Mouse (Mus musculus): ENCODE results near the gene Zfp384.
"Not testable (repeated sequence)": the region's sequence is repeated elsewhere in the genome, so short reads cannot be mapped to it uniquely, and the experiment has no call there.

The Zfp384 gene

GRCm38 (mm10) chr6:125030532-125030931 lies 21.6 kb downstream of the Zfp384 start:
- DNase-seq, result not testable (repeated sequence)

- no peak for DNase-seq
Observed at GRCm38 (mm10) chr6:125031604-125032003, 22.7 kb downstream of the Zfp384 start.

- no peak for DNase-seq
Observed at GRCm38 (mm10) chr6:125038666-125039065, 29.7 kb downstream of the Zfp384 start.

GRCm38 (mm10) chr6:125039131-125039530 lies 30.2 kb downstream of the Zfp384 start:
- no peak for DNase-seq

- DNase-seq, result peak; percentile 86
Observed at GRCm38 (mm10) chr6:125039533-125040153, 30.7 kb downstream of the Zfp384 start, which contains the start of gene Ing4. Gene Ing4 (plus strand): TSS chr6:125039760.

- DNase-seq, result no peak
Observed at GRCm38 (mm10) chr6:125040221-125040620, 31.3 kb downstream of the Zfp384 start.

GRCm38 (mm10) chr6:125041047-125041446 lies 32.1 kb downstream of the Zfp384 start:
- no peak for DNase-seq

GRCm38 (mm10) chr6:125042081-125042480 lies 33.1 kb downstream of the Zfp384 start:
- no peak for DNase-seq

GRCm38 (mm10) chr6:125046691-125047090 lies 37.7 kb downstream of the Zfp384 start:
- DNase-seq, result peak; percentile 82

GRCm38 (mm10) chr6:125049678-125050077 lies 40.7 kb downstream of the Zfp384 start, which contains the start of gene Acrbp:
Gene Acrbp (plus strand): TSS chr6:125049689.
- no peak for DNase-seq

GRCm38 (mm10) chr6:125051237-125051636 lies 42.3 kb downstream of the Zfp384 start:
- DNase-seq, result no peak

GRCm38 (mm10) chr6:125061493-125061892 lies 52.5 kb downstream of the Zfp384 start:
- DNase-seq, result no peak

GRCm38 (mm10) chr6:125062511-125062910 lies 53.6 kb downstream of the Zfp384 start:
- no peak for DNase-seq

GRCm38 (mm10) chr6:125063906-125064305 lies 55.0 kb downstream of the Zfp384 start:
- no peak for DNase-seq

GRCm38 (mm10) chr6:125065223-125065622 lies 56.3 kb downstream of the Zfp384 start:
- DNase-seq, result not testable (repeated sequence)

GRCm38 (mm10) chr6:125067571-125067995 lies 58.6 kb downstream of the Zfp384 start, which contains the start of gene Lpar5:
Gene Lpar5 (plus strand): TSS chr6:125067920.
- no peak for DNase-seq

GRCm38 (mm10) chr6:125071170-125071895 lies 62.4 kb downstream of the Zfp384 start:
- no peak for DNase-seq

GRCm38 (mm10) chr6:125071896-125072279 lies 62.9 kb downstream of the Zfp384 start:
- peak; percentile 83 for DNase-seq

- no peak for DNase-seq
Observed at GRCm38 (mm10) chr6:125073825-125074224, 64.9 kb downstream of the Zfp384 start.

- DNase-seq, result no peak
Observed at GRCm38 (mm10) chr6:125081394-125081793, 72.4 kb downstream of the Zfp384 start.

- peak; percentile 83 for DNase-seq
Observed at GRCm38 (mm10) chr6:125081797-125082560, 73.0 kb downstream of the Zfp384 start.

GRCm38 (mm10) chr6:125082801-125083386 lies 73.9 kb downstream of the Zfp384 start:
- no peak for DNase-seq

GRCm38 (mm10) chr6:125084424-125084823 lies 75.5 kb downstream of the Zfp384 start:
- DNase-seq, result peak; percentile 61
